Comparison of ENCODE assay signal across 9 mouse cellular contexts in the genomic region with DNA sequence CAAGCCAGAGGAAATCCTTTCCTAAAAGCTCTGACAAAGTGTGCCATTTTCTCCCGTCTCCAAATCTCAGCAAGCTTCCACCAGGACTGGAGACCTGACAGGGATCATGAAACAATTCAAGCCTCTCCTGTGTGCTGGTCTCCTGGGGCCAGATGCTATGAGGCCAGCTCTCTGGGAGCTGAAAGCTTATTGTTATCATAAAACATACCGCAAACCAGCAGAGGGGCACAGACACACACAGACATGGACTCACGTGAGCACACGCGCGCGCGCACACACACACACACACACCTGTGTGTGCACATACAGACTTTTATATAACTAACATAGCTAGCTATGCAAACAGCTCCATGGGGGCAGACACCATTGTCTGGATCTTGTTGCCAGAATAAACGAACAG. TPM values are rescaled to one million over a fixed set of nuclear protein-coding genes. Genes with fewer than 3 reads are reported as not detected.
A peak's percentile ranks its signal among the peaks of the same experiment; 100 is the strongest.
DNase-seq lines count a peak whose midpoint lies in the region; ATAC-seq and TF ChIP-seq lines count a peak whose summit lies in the region.
"Had no signal": no experiment of that assay in that cellular context is flagged by ENCODE, and none has a peak within 500 bp of the region (broad histone marks: within the 10 kb centered on the region; RNA-seq: fewer than 3 reads in every experiment).

No protein-coding gene starts in this region.

- TF ChIP-seq CTCF in kidney, postnatal 0 days (IDR thresholded peaks at IDR 0.05; ENCODE audit: low read depth), result no peak
- no peak for TF ChIP-seq CTCF in intestine, postnatal 0 days (IDR thresholded peaks at IDR 0.05; ENCODE audit: low read depth)

- H3K36me3 ChIP-seq in kidney, postnatal 0 days (ENCODE audit: insufficient read depth, low read length), result no peaks in the 10 kb centered on the region
- H3K36me3 ChIP-seq in forebrain, embryonic 10.5 days (replicated peaks), result peaks cover 18% of the 10 kb centered on the region
- H3K36me3 ChIP-seq in intestine, postnatal 0 days (ENCODE audit: control insufficient read depth, insufficient read depth), result no peaks in the 10 kb centered on the region
- H3K36me3 ChIP-seq in neural tube, embryonic 13.5 days, result 0 out of 2 replicates have a peak, but pooled peaks cover 9% of the 10 kb centered on the region

- H3K4me3 ChIP-seq in kidney, postnatal 0 days (replicated peaks; ENCODE audit: low read depth, low read length), result no peak overlapping the region
- peak overlapping the region; percentile 95 for H3K4me3 ChIP-seq in forebrain, embryonic 10.5 days
- no peak overlapping the region for H3K4me3 ChIP-seq in intestine, postnatal 0 days (ENCODE audit: low read depth, low read length)
- peak overlapping the region; percentile 91 for H3K4me3 ChIP-seq in neural tube, embryonic 13.5 days

- H3K9me3 ChIP-seq in kidney, postnatal 0 days (replicated peaks; ENCODE audit: low read length), result no peaks in the 10 kb centered on the region
- no peaks in the 10 kb centered on the region for H3K9me3 ChIP-seq in forebrain, embryonic 10.5 days
- no peaks in the 10 kb centered on the region for H3K9me3 ChIP-seq in intestine, postnatal 0 days (ENCODE audit: control insufficient read depth)
- no peaks in the 10 kb centered on the region for H3K9me3 ChIP-seq in neural tube, embryonic 13.5 days

- 72% methylated on average over 9 of the region's 9 CpGs for WGBS in kidney, postnatal 0 days
- 81% methylated on average over 9 of the region's 9 CpGs for WGBS in forebrain, embryonic 10.5 days
- 71% methylated on average over 9 of the region's 9 CpGs for WGBS in intestine, postnatal 0 days
- WGBS in neural tube, embryonic 13.5 days, result 63% methylated on average over 9 of the region's 9 CpGs

- no peak overlapping the region for H3K27ac ChIP-seq in kidney, postnatal 0 days
- peak overlapping the region; percentile 31; the same call in 1 of the 2 replicates for H3K27ac ChIP-seq in forebrain, embryonic 10.5 days
- no peak overlapping the region for H3K27ac ChIP-seq in intestine, postnatal 0 days (ENCODE audit: low read depth, low read length)
- H3K27ac ChIP-seq in neural tube, embryonic 13.5 days (replicated peaks), result peak overlapping the region; percentile 64

- H3K4me1 ChIP-seq in kidney, postnatal 0 days (replicated peaks; ENCODE audit: insufficient read depth, low read length), result 0 out of 2 replicates have a peak, but pooled peaks cover 4% of the 10 kb centered on the region
- H3K4me1 ChIP-seq in forebrain, embryonic 10.5 days, result peaks cover 42% of the 10 kb centered on the region
- H3K4me1 ChIP-seq in intestine, postnatal 0 days (replicated peaks; ENCODE audit: control insufficient read depth, insufficient read depth, low read length), result no peaks in the 10 kb centered on the region
- H3K4me1 ChIP-seq in neural tube, embryonic 13.5 days (replicated peaks), result peaks cover 22% of the 10 kb centered on the region

- no peak for ATAC-seq in kidney, postnatal 0 days (replicated peaks; ENCODE audit: low FRiP score, low read depth)
- ATAC-seq in intestine, postnatal 0 days, result no peak
- ATAC-seq in neural tube, embryonic 13.5 days (ENCODE audit: low read depth), result no peak
- ATAC-seq in activated CD4-positive, CD25-positive, alpha-beta regulatory T cell, adult 4 months, result no peak
- no peak for ATAC-seq in megakaryocyte, adult 5-6 weeks (ENCODE audit: poor library complexity, severe bottlenecking)

- H3K27me3 ChIP-seq in kidney, postnatal 0 days (ENCODE audit: insufficient read depth, low read length), result no peaks in the 10 kb centered on the region
- no peaks in the 10 kb centered on the region for H3K27me3 ChIP-seq in forebrain, embryonic 10.5 days (ENCODE audit: poor library complexity, severe bottlenecking)
- H3K27me3 ChIP-seq in intestine, postnatal 0 days (replicated peaks; ENCODE audit: control insufficient read depth, insufficient read depth, low read length), result no peaks in the 10 kb centered on the region
- no peaks in the 10 kb centered on the region for H3K27me3 ChIP-seq in neural tube, embryonic 13.5 days

- no peak for DNase-seq in kidney, postnatal 0 days (ENCODE audit: low spot score)
- DNase-seq in kidney, adult 18-20 months, result no peak
- no peak for DNase-seq in forebrain, embryonic 10.5 days (ENCODE audit: extremely low spot score, low spot score)
- DNase-seq in urinary bladder, postnatal 25 days (ENCODE audit: low spot score), result no peak
- DNase-seq: gastrocnemius, postnatal 25 days had no signal

- no peak overlapping the region for H3K9ac ChIP-seq in kidney, postnatal 0 days (ENCODE audit: low read depth, low read length)
- no peak overlapping the region for H3K9ac ChIP-seq in intestine, postnatal 0 days (ENCODE audit: low read depth, low read length)
- H3K9ac ChIP-seq in neural tube, embryonic 13.5 days, result peak overlapping the region; percentile 98

- peak overlapping the region; percentile 89; the same call in 1 of the 2 replicates for H3K4me2 ChIP-seq in kidney, postnatal 0 days (ENCODE audit: low read length)
- 0 out of 2 replicates have a peak overlapping the region, but pooled peaks have one; percentile 97 for H3K4me2 ChIP-seq in intestine, postnatal 0 days (replicated peaks; ENCODE audit: low read depth)
- peak overlapping the region; percentile 71 for H3K4me2 ChIP-seq in neural tube, embryonic 13.5 days

RNA-seq across cellular contexts. Expression of gene Fbxo10, which starts 1.5 kb away (rescaled TPM):
- 10.7 and 10.9 TPM in 2 replicates for polyA plus RNA-seq in kidney, postnatal 0 days (2015; fragmentation: Nextera tagmentation; extraction: Ambion mirVana)
- polyA plus RNA-seq in forebrain, embryonic 10.5 days (2016; fragmentation: Nextera tagmentation; extraction: Ambion mirVana), result 17.8 and 18.0 TPM in 2 replicates
- 2.4 and 2.6 TPM in 2 replicates for polyA plus RNA-seq in intestine, postnatal 0 days (2015; fragmentation: Nextera tagmentation; extraction: Ambion mirVana)
- 14.3 and 15.4 TPM in 2 replicates for polyA plus RNA-seq in neural tube, embryonic 13.5 days (2015; fragmentation: Nextera tagmentation; extraction: Ambion mirVana)
- polyA plus RNA-seq in activated CD4-positive, CD25-positive, alpha-beta regulatory T cell, adult 4 months (2017; shearing (Covaris generic)), result under 1 TPM; 0.62 to 0.93 TPM
- total RNA-seq in megakaryocyte, adult 5-6 weeks (2015), result 3.4 and 4.4 TPM in 2 replicates
- total RNA-seq in megakaryocyte, adult 5-6 weeks (2017), result 4.5 and 5.4 TPM in 2 replicates

RNA-seq across cellular contexts. Expression of gene Tomm5, which starts 25.0 kb away (rescaled TPM):
- polyA plus RNA-seq in kidney, postnatal 0 days (2015; fragmentation: Nextera tagmentation; extraction: Ambion mirVana), result 313 and 347 TPM in 2 replicates
- polyA plus RNA-seq in forebrain, embryonic 10.5 days (2016; fragmentation: Nextera tagmentation; extraction: Ambion mirVana), result 234 and 236 TPM in 2 replicates
- 256 and 274 TPM in 2 replicates for polyA plus RNA-seq in intestine, postnatal 0 days (2015; fragmentation: Nextera tagmentation; extraction: Ambion mirVana)
- 152 and 166 TPM in 2 replicates for polyA plus RNA-seq in neural tube, embryonic 13.5 days (2015; fragmentation: Nextera tagmentation; extraction: Ambion mirVana)
- polyA plus RNA-seq in activated CD4-positive, CD25-positive, alpha-beta regulatory T cell, adult 4 months (2017; shearing (Covaris generic)), result 100 to 1,000 TPM; 150 TPM
- 97.0 and 98.6 TPM in 2 replicates for total RNA-seq in megakaryocyte, adult 5-6 weeks (2015)
- total RNA-seq in megakaryocyte, adult 5-6 weeks (2017), result 94.3 and 112 TPM in 2 replicates

Comparison
In these comparisons a context has a peak if more than half of its experiments do, and no peak if none do; other contexts are left out.
1. H3K27ac ChIP-seq: peak in forebrain, embryonic 10.5 days (single experiment) and neural tube, embryonic 13.5 days (single experiment); none in kidney, postnatal 0 days (single experiment) and intestine, postnatal 0 days (single experiment).
2. H3K4me3 ChIP-seq: peak in forebrain, embryonic 10.5 days (single experiment) and neural tube, embryonic 13.5 days (single experiment); none in kidney, postnatal 0 days (single experiment) and intestine, postnatal 0 days (single experiment).
3. Peak in every context shown above with its lines, with median percentiles within 50 percentile points of each other: H3K4me2 ChIP-seq.